Mouse (Mus musculus) splenic B cell, adult 2 months (primary cell): Measurements from ENCODE around the gene Ccnd3.
A peak's percentile ranks its signal among the peaks of the same experiment; 100 is the strongest.
"Not testable (repeated sequence)": the region's sequence is repeated elsewhere in the genome, so short reads cannot be mapped to it uniquely, and the experiment has no call there.

Experiments used
- DNase-seq: peaks from one replicate; pipeline ENCODE4 v3.0.0-alpha.2; 2011; ENCODE audit warnings: low read depth, low spot score
- H3K27me3 ChIP-seq: 2 replicates; pipeline ENCODE4 v1.6.1; 2012; ENCODE audit warnings: mild to moderate bottlenecking, low read length, moderate library complexity, mixed read lengths; ENCODE audit not compliant: control insufficient read depth, poor library complexity, insufficient read depth, severe bottlenecking
- H3K36me3 ChIP-seq: 2 replicates; pipeline ENCODE4 v1.6.1; 2012; ENCODE audit warnings: mild to moderate bottlenecking, low read length, moderate library complexity, mixed read lengths; ENCODE audit not compliant: control insufficient read depth, poor library complexity, insufficient read depth, severe bottlenecking

Ccnd3 gene

GRCm38 (mm10) chr17:47595248-47596161, 90.7 kb downstream of the Ccnd3 start:
- Histone ChIP-seq H3K27me3 (no peaks in the 10 kb centered on the region), H3K36me3 (no peaks in the 10 kb centered on the region; the same call in none of the 2 replicates)
- DNase-seq = peak; percentile 12

DNA sequence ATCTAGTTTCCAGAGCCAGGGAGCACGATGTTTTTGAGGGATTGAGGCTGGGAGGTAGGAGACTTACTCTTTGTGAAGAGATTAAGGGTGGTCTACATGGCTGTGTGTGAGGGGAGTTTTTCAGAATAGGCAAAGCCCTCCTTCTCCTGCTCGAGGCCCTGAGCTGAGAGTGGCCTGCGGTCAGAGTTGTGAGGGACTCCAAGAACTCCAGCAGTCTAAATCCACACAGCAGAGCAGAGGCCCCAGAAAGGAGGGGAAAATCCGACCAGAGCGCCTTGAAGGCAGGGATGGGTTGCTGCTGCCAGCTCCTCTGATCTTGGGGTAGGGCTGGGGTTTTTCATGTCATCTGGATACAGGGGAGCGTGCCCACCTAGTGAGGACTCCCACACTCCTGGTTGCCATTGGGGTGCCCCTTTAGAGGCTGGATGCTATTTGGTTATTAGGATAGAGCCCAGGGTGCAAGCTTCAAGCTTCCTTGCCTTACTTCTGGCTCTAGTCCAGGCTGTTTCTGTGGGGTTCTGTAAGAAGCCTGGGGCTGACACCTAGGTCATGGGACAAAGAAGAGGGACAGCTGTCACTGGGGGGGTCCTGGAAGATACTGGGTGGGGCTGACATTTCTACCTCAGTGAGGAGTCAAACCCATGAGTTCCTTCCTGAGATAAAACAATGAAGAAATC, 91.4 kb downstream of the Ccnd3 start:
- Histone ChIP-seq H3K27me3 (no peaks in the 10 kb centered on the region), H3K36me3 (no peaks in the 10 kb centered on the region; the same call in none of the 2 replicates)
- no peak for DNase-seq

GRCm38 (mm10) chr17:47596839-47597164, 92.0 kb downstream of the Ccnd3 start:
- no peaks in the 10 kb centered on the region; the same call in 1 of the 2 replicates for H3K36me3 ChIP-seq
- H3K27me3 ChIP-seq = no peaks in the 10 kb centered on the region
- DNase-seq = no peak

DNA sequence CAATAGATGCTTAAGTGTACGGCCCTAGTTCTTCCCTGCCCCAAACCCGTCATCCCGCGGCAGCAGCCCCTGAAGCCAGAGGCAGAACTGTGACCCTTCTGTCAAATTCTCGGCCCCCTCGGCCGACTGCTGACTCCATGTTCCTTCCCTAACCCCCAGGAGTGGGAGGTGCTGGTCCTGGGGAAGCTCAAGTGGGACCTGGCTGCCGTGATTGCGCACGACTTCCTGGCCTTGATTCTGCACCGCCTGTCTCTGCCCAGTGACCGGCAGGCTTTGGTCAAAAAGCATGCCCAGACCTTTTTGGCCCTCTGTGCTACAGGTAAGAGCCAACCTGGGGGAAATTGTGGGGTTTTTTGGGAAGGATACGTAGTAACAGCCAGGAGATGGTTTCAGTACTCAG, 92.4 kb downstream of the Ccnd3 start:
- no peaks in the 10 kb centered on the region; the same call in 1 of the 2 replicates for H3K36me3 ChIP-seq
- DNase-seq = no peak
- no peaks in the 10 kb centered on the region for H3K27me3 ChIP-seq

DNA sequence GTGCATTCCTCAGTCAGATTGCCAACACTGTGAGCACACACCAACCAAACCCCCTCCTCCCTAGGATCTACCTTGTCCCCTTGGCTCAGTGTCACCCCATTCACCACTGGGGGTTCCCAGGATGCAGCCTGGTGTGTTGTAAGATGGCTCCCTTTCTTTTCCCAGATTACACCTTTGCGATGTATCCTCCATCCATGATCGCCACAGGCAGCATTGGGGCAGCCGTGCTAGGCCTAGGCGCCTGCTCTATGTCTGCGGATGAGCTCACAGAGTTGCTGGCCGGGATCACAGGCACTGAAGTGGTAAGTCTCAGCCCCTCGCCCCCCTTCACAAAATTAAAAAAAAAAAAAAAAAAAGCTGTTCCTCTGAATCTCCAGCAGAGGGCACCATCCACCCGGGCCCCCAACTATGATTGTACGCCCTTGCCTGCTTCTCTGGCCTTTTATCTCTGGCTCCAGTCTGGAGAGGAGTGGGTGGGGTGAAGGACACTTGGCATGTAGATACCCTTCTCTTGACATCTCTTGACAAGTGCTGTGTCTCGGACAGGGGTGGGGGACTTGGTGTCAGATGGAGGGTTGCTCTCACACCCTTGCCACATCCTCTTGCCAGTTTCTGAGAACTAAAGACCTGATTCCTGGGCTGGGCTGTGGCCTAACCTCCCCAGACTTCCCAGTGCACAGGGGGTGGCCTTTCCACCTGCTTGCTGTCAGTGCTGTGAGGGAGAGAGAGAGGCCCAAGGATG, 93.2 kb downstream of the Ccnd3 start:
- Histone ChIP-seq H3K27me3 (no peaks in the 10 kb centered on the region), H3K36me3 (no peaks in the 10 kb centered on the region; the same call in 1 of the 2 replicates)
- peak; percentile 71 for DNase-seq

DNA sequence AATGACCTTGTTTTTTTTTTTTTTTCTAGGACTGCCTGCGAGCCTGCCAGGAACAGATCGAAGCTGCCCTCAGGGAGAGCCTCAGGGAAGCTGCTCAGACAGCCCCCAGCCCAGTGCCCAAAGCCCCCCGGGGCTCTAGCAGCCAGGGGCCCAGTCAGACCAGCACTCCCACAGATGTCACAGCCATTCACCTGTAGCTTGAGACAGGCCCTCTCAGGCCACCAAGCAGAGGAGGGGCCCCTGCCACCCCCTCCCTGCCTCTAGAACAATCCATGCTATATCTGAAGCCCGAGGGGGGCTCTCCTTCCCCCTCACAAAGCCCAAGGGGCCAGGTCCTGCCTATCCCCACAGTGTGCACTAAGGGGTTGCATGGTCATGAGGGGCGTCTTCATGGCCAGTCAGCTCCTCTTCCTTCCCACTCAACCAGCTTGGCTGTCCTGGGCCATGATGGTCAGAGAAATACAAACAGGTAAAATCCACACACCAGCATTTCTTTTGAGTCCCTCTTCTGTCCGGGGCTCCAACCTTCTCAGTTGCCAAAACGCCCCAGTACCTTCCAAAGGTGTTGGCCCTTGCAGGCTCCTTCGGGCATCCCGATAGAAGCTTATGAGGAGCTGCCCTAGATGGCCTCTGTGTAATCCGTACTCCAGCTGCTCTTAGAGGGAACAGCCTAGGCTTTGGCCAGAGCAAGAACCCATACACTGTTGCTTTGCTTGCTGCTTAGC, 93.9 kb downstream of the Ccnd3 start:
- not testable (repeated sequence) for H3K27me3 ChIP-seq, H3K36me3 ChIP-seq, DNase-seq

DNA sequence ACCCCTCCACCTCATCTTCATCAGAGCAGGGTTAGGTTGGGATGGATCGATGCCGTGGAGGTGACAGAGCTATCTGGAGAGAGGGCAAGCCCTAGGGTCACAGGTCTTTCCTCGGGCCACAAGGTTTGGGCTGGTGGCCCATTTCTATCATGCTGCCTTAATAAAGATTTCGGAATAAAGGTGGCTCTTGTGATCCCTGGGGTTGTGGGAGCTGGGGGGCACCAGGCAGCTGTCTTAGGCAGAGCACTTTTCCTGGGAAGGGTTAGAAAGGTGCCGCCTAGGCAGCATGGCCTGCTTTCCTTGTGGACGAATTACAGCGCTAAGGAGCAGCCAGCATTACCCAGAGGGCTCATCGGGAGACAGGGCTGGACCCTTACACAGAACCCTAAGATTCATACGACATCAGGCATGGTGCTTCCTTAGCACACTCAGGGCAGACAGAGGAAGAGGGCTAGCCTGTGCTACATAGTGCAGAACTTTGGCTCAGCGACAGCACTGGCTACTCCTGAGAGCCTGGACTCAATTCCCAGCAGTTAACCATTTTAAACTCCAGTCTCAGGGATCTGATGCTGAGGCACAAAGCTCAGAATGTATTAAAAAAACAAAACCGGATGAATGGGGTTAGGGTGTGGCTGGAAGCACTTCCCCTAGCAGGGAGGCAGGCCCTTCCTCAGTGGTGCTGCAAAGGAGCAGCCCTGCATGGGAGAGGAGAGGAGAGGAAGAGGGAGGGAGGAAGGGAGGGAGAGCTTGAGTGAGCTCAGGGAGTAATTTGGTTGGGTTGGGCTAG, 94.9 kb downstream of the Ccnd3 start:
- Histone ChIP-seq H3K36me3 (no peaks in the 10 kb centered on the region; the same call in 1 of the 2 replicates), H3K27me3 (no peaks in the 10 kb centered on the region)
- DNase-seq = no peak

DNA sequence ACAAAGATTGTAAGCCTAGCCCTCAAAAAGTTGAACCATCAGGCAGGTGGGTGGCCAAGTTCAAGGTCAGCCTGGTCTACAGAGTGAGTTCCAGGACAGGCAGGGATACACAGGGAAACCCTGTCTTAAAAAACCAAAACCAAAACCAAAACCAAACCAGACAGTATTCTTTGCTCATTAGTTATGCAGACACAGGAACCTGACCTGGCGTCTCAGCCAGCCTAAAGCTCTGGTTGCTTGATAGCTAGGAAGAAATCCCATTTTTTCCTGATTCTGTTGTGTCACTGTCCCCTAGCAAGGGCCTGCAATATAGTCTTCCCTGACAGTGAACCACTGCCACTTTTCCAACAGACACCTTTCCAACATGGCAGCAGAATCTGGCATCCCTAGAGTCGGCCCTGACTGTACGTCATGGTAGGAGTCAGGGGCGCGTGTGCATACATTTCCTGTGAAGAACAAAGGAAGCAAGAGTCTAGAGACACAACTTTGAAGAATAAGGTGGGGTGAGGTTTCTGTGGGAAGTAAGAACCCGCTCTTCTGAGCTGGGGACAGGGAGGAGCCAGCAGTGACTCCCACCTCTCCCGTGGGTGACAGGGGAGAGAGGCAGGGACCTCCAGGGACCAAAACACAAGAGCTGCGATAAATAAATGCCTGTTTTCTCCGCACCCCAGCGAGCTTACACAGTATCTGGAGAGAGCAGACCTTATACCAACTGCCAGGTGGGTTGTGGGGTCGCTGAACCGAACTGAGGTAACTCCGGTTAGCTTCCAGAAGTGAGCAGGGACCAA, 95.9 kb downstream of the Ccnd3 start:
- no peaks in the 10 kb centered on the region; the same call in 1 of the 2 replicates for H3K36me3 ChIP-seq
- peak; percentile 25 for DNase-seq

GRCm38 (mm10) chr17:47601389-47601755, 96.5 kb downstream of the Ccnd3 start:
- H3K36me3 ChIP-seq = no peaks in the 10 kb centered on the region; the same call in 1 of the 2 replicates
- DNase-seq = no peak
- no peaks in the 10 kb centered on the region for H3K27me3 ChIP-seq

More for the DNA sequence above, 95.9 kb downstream of the Ccnd3 start:
- H3K27me3 ChIP-seq = no peaks in the 10 kb centered on the region

GRCm38 (mm10) chr17:47602289-47602688, 97.4 kb downstream of the Ccnd3 start:
- Histone ChIP-seq H3K27me3 (no peaks in the 10 kb centered on the region), H3K36me3 (no peaks in the 10 kb centered on the region; the same call in 1 of the 2 replicates)
- no peak for DNase-seq

GRCm38 (mm10) chr17:47606220-47606619, 101.4 kb downstream of the Ccnd3 start:
- Histone ChIP-seq H3K27me3 (no peaks in the 10 kb centered on the region), H3K36me3 (no peaks in the 10 kb centered on the region)
- DNase-seq = peak; percentile 57

GRCm38 (mm10) chr17:47609182-47609581, 104.3 kb downstream of the Ccnd3 start:
- Histone ChIP-seq H3K36me3 (no peaks in the 10 kb centered on the region), H3K27me3 (no peaks in the 10 kb centered on the region)
- DNase-seq = no peak
